ENCODE assay signal across 30 mouse cellular contexts in the genomic region with DNA sequence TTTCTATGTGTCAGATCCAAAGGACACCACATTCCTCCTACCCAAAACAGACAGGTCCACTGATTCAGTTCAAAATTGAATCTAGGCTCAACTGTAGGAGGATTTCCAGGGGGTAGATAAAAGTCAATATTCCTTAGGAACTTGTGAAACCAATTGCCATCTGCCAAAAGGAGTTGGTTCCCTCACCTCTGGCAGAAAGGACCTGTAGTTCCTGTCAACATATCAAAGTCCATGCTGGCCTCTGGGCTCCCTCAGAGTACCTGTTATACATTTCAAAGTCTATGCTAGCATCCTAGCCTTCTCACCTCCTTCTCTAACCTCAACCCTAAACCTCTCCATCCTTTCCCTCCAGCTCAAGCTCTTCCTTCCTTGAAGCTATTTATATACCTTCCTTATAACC.
"Had no signal": no experiment of that assay in that cellular context is flagged by ENCODE, and none has a peak within 500 bp of the region (broad histone marks: within the 10 kb centered on the region; RNA-seq: fewer than 3 reads in every experiment).

No protein-coding gene starts in this region.

- H3K27ac ChIP-seq: left cerebral cortex, adult 2 months; limb, embryonic 10.5 days; limb, embryonic 12.5 days; limb, embryonic 13.5 days; limb, embryonic 15.5 days; liver, embryonic 12.5 days; liver, embryonic 13.5 days; liver, embryonic 14.5 days; liver, embryonic 15.5 days; lung, embryonic 15.5 days; macrophage; midbrain, embryonic 10.5 days; midbrain, embryonic 12.5 days; midbrain, embryonic 13.5 days; midbrain, embryonic 15.5 days; neural tube, embryonic 12.5 days had no signal

- H3K27me3 ChIP-seq: limb, embryonic 12.5 days; limb, embryonic 13.5 days; limb, embryonic 15.5 days; liver, embryonic 12.5 days; liver, embryonic 13.5 days; liver, embryonic 15.5 days; lung, embryonic 15.5 days; midbrain, embryonic 12.5 days; midbrain, embryonic 13.5 days; midbrain, embryonic 15.5 days; neural tube, embryonic 12.5 days had no signal

- H3K4me1 ChIP-seq: limb, embryonic 10.5 days; limb, embryonic 12.5 days; limb, embryonic 13.5 days; limb, embryonic 15.5 days; lung, embryonic 15.5 days; midbrain, embryonic 10.5 days; midbrain, embryonic 12.5 days; midbrain, embryonic 13.5 days; midbrain, embryonic 15.5 days; neural tube, embryonic 12.5 days had no signal

- H3K36me3 ChIP-seq: limb, embryonic 10.5 days; limb, embryonic 12.5 days; limb, embryonic 13.5 days; limb, embryonic 15.5 days; liver, embryonic 12.5 days; liver, embryonic 13.5 days; liver, embryonic 15.5 days; lung, embryonic 15.5 days; midbrain, embryonic 10.5 days; midbrain, embryonic 12.5 days; midbrain, embryonic 13.5 days; midbrain, embryonic 15.5 days; neural tube, embryonic 12.5 days had no signal

- H3K9me3 ChIP-seq: limb, embryonic 10.5 days; limb, embryonic 13.5 days; limb, embryonic 15.5 days; liver, embryonic 12.5 days; liver, embryonic 13.5 days; liver, embryonic 15.5 days; lung, embryonic 15.5 days; midbrain, embryonic 13.5 days; midbrain, embryonic 15.5 days; neural tube, embryonic 12.5 days had no signal

- H3K4me2 ChIP-seq: limb, embryonic 12.5 days; limb, embryonic 13.5 days; limb, embryonic 15.5 days; liver, embryonic 12.5 days; liver, embryonic 13.5 days; liver, embryonic 15.5 days; lung, embryonic 14.5 days; lung, embryonic 15.5 days; midbrain, embryonic 11.5 days; midbrain, embryonic 12.5 days; midbrain, embryonic 13.5 days; midbrain, embryonic 15.5 days; neural tube, embryonic 12.5 days had no signal

- H3K9ac ChIP-seq: limb, embryonic 12.5 days; limb, embryonic 13.5 days; limb, embryonic 15.5 days; liver, embryonic 12.5 days; liver, embryonic 13.5 days; liver, embryonic 14.5 days; liver, embryonic 15.5 days; lung, embryonic 14.5 days; lung, embryonic 15.5 days; midbrain, embryonic 12.5 days; midbrain, embryonic 13.5 days; midbrain, embryonic 15.5 days; neural tube, embryonic 12.5 days had no signal

- ATAC-seq: liver, embryonic 12.5 days; lung, postnatal 0 days; midbrain, embryonic 13.5 days; midbrain, embryonic 15.5 days; midbrain, embryonic 16.5 days had no signal

- H3K4me3 ChIP-seq: left cerebral cortex, adult 2 months; limb, embryonic 10.5 days; limb, embryonic 12.5 days; limb, embryonic 13.5 days; limb, embryonic 15.5 days; liver, embryonic 12.5 days; liver, embryonic 13.5 days; liver, embryonic 15.5 days; lung, embryonic 15.5 days; megakaryocyte, embryonic 14.5 days; midbrain, embryonic 10.5 days; midbrain, embryonic 12.5 days; midbrain, embryonic 13.5 days; midbrain, embryonic 15.5 days; myocyte; neural tube, embryonic 12.5 days had no signal

- DNase-seq: left cerebral cortex, postnatal 4 days; liver, embryonic 13.5 days; lung, adult 18-20 months; lung, adult 2 months; lung, embryonic 14.5 days; lung, postnatal 10 days; lung, postnatal 14 days; lung, postnatal 36 days; lung, postnatal 4 days; midbrain, embryonic 14.5 days had no signal
